Mouse (Mus musculus) v-Abl transformed pro-B cells (cell line): Measurements from ENCODE around the gene Satb2.

Experiments used
- in situ Hi-C, 2 experiments: fragments of 400-800 bp; cut with MboI; formaldehyde crosslinking; loops; one replicate each; pipeline ENCODE4 v1.15.1; 2025; ENCODE audit not compliant: unreplicated experiment in 2 of 2

Satb2 gene

DNA sequence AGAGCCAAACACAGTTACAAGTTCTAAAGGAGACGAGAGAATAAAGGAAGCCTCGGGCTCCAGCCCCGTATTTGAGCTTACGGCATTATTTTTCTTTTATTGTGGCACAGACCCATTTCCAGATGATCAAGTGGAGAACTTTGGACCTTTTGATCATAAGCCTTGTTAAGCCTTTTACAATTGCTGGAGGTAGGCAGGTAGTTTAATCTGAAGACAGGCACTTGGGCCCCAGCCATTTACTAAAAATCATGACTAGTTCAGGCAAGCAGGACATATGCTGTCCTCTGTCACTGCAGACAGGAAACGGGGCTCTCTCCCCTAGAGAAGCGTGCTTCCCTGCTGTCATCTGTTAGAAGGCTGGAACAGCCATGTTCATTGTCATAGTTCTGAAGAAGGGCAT, 26.9 kb downstream of the Satb2 start:
- in situ Hi-C loops, result no loop called here

DNA sequence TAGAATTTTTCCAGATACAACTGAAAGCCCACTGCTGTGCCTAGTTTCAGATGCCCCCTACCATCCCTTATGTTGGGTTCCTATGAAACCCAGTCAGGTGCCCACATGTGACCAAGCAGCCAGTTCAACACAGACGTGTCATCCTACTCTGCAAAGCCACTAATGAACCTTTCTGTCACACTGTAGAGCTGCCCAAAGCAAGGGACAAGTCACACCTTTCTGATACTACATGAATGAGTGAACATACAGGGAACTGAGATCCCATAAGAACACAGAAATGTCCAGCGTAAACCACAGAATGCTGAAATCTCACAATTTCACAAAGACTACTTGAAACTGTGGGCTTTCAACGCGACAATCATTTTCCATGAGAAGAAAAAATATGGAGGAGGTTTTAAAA, 39.0 kb downstream of the Satb2 start:
- in situ Hi-C loops, result no loop called here

DNA sequence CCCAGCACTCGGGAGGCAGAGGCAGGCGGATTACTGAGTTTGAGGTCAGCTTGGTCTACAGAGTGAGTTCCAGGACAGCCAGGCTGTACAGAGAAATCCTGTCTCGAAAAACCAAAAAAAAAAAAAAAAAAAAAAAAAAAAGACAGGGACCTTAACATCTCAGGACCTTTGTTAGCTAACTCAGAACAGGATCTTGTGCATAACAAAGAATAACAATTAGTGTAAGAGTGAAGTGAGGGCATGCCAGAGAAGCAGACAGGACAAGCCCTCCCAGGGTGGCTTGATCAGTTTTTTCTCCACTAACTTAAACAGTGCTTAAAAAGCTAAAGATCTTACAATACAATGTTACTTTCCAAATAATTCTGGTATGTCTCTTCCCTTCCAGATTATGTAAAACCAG, 40.0 kb downstream of the Satb2 start:
- in situ Hi-C loops, result no loop called here

DNA sequence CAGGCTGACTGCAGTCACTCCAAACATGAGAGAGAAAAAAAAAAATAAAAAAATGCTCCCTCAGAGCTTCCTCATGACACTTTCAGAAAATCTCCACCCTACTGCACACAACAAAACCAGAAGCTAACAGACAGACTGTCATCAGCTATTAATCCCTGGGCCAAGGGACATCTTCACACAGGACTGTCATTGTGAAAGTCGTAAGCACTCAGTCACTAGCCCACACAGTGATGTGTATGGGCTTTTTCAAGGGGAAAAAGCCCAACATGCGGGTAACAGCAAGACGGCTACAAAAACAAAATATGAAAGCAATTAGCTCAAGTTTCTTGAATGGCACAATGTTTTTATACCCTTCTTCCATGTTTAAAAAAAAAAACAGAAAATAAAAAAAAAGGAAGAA, 41.9 kb downstream of the Satb2 start:
- in situ Hi-C loops, result no loop called here

DNA sequence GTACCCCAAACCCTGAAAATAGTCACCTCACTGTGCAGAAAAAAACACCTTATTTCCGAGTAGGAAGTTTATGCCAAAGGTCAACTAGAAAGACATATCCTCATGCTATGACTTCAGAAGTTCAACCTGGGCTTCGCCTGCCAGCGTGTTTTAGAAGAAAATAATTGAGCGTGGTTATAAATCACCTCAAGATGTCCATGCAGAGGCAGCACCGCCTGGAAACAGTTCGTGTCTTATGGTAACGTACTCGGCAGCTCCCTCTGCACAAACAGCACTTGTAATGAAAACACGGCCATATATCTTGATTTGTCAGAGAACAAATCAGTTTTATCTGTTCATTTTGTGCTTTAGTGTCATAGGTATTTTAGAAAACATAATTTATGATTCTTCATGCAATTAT, 44.6 kb downstream of the Satb2 start:
- in situ Hi-C loops, result no loop called here

DNA sequence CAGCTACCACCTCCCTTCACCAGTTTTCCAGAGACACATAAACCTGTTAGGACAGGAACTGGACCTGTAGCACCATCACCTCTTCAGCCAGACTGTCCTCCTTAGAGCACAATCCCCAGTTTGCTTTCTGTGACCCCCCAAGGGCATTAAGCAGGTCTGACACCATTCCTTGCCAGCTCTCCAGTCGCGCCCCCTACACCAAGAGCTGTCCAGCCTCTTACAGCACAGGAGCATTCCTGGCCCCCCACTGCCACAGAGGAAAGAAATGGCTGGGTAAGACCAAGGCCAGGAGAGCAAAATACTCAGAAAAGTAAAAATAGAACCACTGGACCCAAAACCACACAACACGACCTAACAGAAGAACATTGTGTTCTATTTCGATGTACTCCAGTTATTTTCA, 48.4 kb downstream of the Satb2 start:
- in situ Hi-C loops, result no loop called here

DNA sequence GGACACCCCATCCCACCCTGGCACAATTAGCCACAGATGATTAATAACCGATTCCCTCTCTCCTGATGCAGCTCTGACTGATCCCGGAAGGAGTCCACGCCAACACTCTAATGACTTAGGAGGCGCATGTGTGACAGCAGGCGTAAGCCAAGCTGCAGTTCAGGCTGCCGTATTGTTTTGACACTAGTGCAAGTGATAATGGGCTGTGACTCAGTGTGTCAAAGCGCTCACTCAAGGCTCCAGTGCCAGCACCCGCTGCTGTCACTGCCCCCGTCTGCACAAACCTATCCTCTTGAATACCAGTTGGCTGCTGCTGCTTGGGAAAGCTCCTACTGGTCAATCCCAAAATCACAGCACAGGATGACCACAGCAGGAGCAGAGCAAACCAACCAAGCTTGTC, 49.7 kb downstream of the Satb2 start:
- in situ Hi-C loops, result no loop called here

DNA sequence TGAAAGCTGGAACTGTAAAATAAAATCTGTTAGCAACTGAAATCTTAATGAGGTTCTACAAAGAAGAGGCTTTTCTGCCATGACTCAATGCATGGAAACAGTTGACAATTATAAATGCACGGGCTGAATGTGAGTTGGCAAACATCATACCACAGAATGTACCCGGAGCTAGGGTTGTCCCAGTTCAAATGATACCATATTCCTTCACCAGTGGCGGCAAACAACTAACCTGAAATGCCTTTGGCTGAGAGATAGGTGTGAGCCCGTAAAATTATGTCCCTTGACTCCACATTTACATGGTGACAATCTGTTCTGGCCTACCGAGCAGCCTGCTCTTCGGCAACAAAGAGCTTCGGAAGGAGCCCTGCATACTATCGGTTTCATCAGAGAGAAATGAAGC, 58.0 kb downstream of the Satb2 start:
- in situ Hi-C loops, result no loop called here

DNA sequence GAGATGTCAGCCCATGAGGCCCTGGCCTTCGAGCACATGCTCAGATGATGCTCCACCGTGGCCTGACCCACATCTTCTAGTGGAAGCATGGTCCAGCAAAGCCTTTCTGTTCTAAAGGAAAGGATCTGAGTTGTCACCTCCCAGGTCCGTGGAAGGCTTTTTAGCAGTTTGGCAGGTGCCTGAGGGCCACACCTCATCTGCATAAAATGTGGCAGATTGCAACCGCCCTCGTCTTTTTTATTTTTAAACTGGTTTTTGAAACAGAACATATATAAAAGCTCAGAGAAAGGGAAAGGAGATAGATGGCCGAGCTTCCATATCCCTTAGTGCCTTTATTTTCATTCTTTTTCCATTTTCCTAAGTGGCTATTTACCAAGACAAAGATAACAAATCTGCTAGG, 64.2 kb downstream of the Satb2 start:
- in situ Hi-C loops, result no loop called here

DNA sequence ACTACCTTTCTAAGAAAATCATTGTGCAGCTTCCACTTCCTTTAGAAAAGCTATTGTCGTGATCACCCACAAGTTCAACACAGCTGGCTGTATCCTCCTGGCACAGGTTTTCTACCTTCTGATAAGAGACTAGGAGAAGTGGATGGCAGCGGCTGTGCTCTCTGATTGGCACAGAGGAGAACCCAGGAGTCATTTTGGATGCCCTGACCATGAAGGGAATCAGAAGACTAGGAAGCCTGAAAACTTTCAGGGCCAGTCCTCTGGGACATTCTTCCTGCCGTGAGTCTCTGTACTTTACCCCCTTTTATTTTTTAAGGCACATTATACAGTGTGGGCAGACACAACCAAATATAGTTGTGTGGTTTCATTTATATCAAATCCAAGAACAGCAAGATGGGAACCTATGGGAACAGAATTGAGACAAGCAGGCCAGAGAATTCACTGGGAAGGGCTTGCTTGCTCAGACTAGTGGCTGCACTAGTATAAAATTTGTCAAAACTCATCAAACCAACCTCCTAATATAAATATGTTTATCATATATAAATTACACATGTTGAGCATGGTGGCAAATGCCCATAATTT, 77.7 kb downstream of the Satb2 start:
- in situ Hi-C loops, result loop anchor here in 1 of 2 experiments (10.0 kb wide), 1 partner anchor 46 kb away; no protein-coding TSS in a partner anchor

DNA sequence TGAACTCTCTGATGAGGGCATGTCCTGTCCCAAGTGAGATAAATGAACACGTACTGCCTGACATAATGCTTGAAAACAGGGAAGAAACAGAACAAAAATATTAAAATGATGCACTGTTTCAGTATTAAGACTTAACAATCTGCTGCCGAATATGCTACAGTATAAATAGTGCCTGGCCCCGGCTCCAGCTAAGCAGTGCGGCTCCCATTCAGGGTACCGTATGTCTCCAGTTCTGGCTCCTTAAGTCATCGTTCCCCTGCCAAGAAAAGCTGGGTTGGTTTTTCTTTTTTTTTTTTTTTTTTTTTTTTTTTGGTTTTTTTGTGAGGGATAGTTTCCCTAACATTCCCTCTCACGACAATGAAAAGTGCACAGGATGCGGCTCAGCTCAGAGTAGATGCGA, 78.3 kb downstream of the Satb2 start:
- in situ Hi-C loops, result loop anchor here in 1 of 2 experiments (10.0 kb wide), 1 partner anchor 45 kb away; no protein-coding TSS in a partner anchor

DNA sequence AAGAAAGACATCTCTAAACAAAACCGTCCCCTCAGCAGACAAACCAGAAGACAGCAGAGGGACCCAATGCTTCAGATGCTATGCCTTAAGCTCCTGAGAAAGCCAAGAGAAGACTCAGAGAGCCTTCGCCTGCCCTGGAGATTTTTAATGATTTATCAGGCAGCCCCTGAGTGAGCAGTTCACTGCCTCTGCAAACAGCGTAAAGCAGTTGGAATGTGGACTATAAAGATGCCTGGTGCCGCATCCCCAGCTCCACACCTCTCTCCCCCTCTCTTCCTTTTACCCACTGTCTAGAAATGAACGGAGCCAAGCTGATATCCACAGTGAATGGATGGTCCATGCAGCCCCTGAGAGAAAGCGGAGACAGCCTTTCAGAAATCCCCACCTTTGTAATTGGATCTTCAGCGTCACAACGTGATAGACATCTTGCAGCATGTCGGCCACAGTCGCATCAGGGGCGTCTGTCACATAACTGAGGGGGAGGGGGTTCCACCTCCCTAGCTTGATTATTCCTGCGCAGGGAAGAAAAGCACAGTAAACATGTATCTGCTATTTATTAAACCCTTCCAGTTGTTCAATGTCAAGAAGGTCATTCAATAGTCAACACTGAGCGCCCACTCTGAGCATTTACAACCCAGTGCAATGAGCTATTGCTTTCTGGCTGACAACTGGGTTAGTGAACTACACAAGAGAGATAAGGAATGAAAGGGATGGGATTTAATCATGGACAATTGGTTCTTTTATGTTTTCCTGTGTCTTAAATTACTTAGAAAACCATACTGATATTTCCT, 79.6 kb downstream of the Satb2 start:
- in situ Hi-C loops, result no loop called here

DNA sequence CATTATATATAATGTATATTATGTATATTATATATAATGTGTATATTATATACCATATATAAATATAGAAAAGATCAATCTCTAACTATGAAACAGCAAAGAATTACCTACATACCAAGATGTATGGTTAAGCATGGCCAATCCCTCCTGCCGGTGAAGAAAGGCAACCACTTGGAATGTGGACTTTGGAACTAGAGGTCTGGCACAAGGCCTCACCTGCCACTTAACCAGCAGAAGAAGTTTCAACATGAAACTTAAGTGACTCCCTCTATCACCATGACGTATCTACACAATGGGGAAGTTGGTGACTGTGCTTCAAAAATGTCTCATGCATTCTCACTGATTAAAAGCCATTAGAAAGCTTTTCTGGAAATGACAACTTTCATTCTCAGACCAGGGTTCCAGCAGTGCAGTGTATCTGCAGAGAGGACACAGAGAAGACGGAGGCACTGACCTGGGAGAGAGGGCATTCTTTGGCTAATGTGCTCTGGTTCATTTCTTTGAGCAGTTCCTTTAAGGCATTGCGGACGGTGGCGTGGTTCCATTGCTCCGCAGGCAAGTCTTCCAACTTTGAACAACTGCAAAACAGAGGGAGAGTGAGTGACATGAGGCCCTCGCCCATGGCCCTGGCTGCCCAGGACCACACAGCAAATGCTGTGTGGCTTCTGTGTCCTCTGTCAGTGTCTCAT, 80.8 kb downstream of the Satb2 start:
- in situ Hi-C loops, result no loop called here

DNA sequence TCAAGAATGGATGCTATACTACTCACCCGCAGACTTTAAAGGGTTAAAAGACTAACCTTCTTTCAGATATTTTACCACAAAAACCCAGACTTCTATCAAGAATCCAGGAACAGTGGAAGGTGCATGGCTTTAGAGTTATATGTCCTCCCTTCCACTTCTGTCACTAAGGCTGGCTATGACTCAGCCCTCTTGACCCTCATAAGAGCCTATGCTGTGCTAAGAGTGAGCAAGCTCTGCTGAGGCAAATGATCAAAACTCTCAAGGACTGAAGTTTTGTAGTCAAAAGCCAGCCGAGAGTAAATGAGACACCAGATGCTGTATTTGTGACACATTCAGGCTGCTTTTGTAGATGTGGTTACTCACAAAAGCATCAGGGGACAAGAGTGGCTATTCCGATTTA, 81.8 kb downstream of the Satb2 start:
- in situ Hi-C loops, result no loop called here

DNA sequence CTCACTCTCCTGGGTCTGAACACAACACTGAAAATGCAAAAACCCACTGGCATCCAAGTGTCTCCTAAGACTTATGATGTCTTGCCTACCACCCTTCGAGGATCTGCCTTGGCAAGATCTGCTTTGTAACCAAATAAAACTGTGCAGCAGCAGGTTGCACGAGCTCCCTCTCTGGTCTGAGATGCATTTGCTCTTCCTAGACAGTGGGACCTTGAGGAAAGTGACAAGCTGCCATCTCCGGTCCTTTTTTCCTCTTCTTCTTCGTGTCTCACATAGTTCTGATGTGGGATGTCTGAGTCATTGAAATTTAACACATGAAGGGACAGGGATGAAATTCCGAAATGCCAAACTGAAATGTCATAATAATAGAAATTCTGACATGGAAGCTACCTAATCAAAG, 85.7 kb downstream of the Satb2 start:
- in situ Hi-C loops, result no loop called here

DNA sequence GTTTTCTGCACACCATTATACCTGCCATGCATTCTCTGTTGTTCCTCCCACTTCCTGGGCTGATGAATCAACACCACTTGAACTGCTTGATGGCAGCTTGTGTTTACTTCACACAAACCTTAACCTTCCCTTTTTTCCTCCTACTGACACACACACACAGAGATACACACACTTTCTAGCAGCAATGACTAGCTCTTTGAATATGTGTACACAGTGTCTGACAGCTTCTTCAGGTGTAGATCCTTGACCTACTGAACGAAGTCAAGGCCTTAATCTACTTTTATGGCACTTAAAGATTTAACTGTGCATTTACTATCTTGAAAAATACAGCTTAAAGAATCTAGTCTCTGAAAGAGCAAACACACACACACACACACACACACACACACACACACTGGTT, 89.5 kb downstream of the Satb2 start:
- in situ Hi-C loops, result no loop called here

DNA sequence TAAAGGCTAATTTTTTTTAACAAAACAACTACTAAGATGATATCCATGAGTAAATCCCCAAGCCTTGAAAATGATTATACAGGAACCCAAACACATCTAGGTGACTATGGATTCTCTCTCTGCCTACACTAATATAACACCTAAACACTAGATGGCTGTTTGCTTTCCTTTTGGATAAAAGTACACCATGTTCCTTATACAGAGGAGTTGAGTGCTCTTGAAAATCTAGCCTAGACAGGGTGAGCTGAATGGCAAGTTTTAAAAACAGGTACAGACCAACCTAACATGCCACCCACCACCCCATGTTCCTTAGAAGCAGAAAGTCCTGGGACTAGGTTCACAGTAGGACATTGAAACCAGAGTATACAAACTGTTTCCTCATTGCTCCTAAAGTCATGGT, 90.9 kb downstream of the Satb2 start:
- in situ Hi-C loops, result no loop called here

DNA sequence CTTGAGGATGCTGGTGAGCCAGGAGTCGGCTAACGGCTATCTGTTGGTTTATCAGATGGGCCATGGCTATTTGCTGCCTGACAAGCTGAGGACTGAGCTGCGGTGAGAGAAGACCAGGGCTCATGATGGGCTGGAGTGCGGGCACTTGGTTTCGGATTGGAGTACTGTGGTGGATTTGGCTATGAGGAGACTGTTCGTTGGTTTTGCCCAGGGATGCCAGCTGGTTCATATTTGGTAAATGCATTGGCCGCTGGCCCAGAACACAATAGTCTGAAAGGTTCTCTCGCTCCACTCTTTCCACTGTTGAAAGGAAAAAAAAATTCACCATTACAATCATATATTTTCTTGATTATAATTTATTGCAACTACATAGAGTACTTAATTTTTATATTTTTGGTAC, 107.0 kb downstream of the Satb2 start:
- in situ Hi-C loops, result no loop called here

DNA sequence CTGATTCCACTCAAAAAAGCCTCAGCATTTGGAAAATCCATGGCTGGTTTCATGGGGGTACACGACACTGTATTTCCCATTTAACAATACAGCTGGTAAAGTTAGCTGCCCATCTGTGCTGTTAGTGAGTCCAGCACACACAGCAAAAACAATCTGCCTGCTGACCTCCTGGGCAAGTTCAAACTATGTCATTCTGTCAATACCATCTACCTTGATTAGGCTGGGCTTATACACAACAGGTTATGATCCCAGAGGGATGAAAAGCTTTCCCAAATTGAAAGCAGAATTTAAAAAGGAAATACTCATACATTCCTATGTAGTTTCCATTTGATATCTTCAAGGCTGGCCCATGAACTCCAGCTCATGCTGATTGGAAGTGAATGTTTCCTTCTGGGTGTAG, 113.2 kb downstream of the Satb2 start:
- in situ Hi-C loops, result no loop called here

DNA sequence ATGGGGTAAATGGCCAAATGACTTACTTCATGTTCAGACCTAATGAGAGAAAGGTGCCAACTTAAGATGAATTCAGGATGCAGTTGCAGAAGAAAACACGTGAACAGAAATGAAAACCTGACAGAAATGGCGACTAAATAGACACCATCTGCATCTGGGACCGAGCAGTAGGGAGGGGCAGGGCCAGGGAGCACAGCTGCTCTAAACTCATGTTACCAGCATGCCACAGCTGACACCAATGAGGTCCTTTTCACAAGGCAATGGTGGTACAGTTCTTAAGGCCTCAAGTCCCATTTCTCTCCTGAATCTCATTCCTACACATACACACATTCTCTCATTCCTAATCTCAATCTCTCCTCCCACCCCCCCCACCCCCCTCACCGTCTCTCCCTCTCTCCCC, 115.7 kb downstream of the Satb2 start:
- in situ Hi-C loops, result no loop called here

DNA sequence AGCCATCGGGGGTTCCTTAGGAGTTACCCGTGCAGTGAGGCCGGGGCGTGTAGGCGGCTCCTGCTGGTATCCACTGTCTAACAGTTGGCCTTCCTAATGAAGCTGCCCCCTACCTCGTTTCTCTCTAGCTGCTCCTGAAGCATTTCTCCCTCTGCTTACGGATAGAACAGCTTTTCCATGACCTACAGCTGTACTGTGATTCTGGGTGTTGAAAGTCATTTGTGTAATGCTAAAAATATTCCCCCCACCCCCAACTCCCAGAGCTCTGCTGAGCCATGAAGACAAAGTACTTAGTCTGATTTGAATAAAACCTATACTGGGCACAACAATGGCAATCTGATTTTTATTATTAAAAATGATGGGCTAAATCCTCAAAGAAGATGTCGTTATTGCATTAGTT, 121.2 kb downstream of the Satb2 start:
- in situ Hi-C loops, result loop anchor here in 1 of 2 experiments (10.0 kb wide), 1 partner anchor 48 kb away; no protein-coding TSS in a partner anchor

DNA sequence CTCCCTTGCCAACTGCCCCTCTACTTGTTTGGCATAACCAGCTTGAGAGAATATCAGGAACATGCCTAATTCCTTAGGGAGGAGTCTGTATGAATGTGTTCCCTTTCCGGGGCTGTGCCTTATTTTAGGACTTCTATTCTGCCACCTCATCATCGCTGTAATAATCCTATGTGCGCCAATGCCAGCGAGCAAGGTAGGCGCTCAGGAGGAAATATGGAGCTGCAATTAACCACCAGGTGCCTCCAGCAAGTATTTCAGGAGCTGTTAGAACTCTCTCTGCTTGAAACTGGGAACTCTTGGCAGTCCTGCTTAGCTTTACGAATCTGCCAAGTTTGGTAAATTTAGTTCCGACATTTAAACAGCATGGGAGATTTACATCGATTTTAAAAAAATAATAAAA, 128.0 kb downstream of the Satb2 start:
- in situ Hi-C loops, result loop anchor here in 1 of 2 experiments (10.0 kb wide), 1 partner anchor 54 kb away; no protein-coding TSS in a partner anchor
